Mouse (Mus musculus) lung, postnatal 0 days (tissue): ENCODE data around the gene Rps6ka1. TPM values are rescaled to one million over a fixed set of nuclear protein-coding genes. Genes with fewer than 3 reads are reported as not detected.

Experiments
- ATAC-seq: fragments of 200-750 bp; cut with Nextera tagmentation; 2 replicates; pipeline ENCODE4 v1.8.0; 2017; ENCODE audit warnings: moderate library complexity
- DNase-seq: peaks from one replicate; pipeline ENCODE4 v3.0.0-alpha.2; 2016; ENCODE audit warnings: low spot score
- H3K27ac ChIP-seq: fragments of 300-500 bp; sonication (generic); 2 replicates; pipeline ENCODE4 v1.5.1; 2014; ENCODE audit warnings: antibody characterized with exemption, mild to moderate bottlenecking, low read length, mixed read lengths
- H3K27me3 ChIP-seq: fragments of 300-500 bp; sonication (generic); replicated peaks from 2 replicates; pipeline ENCODE4 v1.6.1; 2014; ENCODE audit warnings: low read length, mixed read lengths; ENCODE audit not compliant: insufficient read depth
- H3K36me3 ChIP-seq: fragments of 300-500 bp; sonication (generic); 2 replicates; pipeline ENCODE4 v1.6.1; 2014; ENCODE audit warnings: low read length, mixed read lengths; ENCODE audit not compliant: insufficient read depth
- H3K4me1 ChIP-seq: fragments of 300-500 bp; sonication (generic); 2 replicates; pipeline ENCODE4 v1.6.1; 2014; ENCODE audit warnings: antibody characterized with exemption, low read depth, low read length, mixed read lengths; ENCODE audit not compliant: insufficient read depth
- H3K4me2 ChIP-seq: fragments of 300-500 bp; sonication (generic); replicated peaks from 2 replicates; pipeline ENCODE4 v1.6.1; 2014; ENCODE audit warnings: low read depth, mild to moderate bottlenecking, low read length, moderate library complexity, mixed read lengths
- H3K4me3 ChIP-seq: fragments of 300-500 bp; sonication (generic); 2 replicates; pipeline ENCODE4 v1.5.1; 2014; ENCODE audit warnings: low read depth, low read length
- H3K9ac ChIP-seq: fragments of 300-500 bp; sonication (generic); replicated peaks from 2 replicates; pipeline ENCODE4 v1.6.1; 2014; ENCODE audit warnings: low read depth, mild to moderate bottlenecking
- H3K9me3 ChIP-seq: fragments of 300-500 bp; sonication (generic); 2 replicates; pipeline ENCODE4 v1.6.1; 2016; ENCODE audit warnings: low read length, mixed read lengths
- CTCF ChIP-seq: IDR thresholded peaks from 2 replicates; pipeline ENCODE4 v1.5.1; 2016; ENCODE audit warnings: antibody characterized with exemption, mild to moderate bottlenecking
- EP300 ChIP-seq: IDR thresholded peaks from 2 replicates; pipeline ENCODE4 v1.6.1; 2016; ENCODE audit warnings: antibody characterized with exemption, mild to moderate bottlenecking, control low read depth
- WGBS: fragments of 180-500 bp; shearing (Covaris S2); extraction: QIAGEN DNeasy Blood & Tissue Kit; methylation state at CpG from one replicate; pipeline ENCODE4 v1.1.7; 2014; 5-methylcytosine and 5-hydroxymethylcytosine counted together
- polyA plus RNA-seq: library from polyadenylated mRNA; unstranded; fragments of >200 nt; fragmentation: Nextera tagmentation; extraction: Ambion mirVana; gene quantifications from 2 replicates; pipeline ENCODE4 v1.2.1, GENCODE M21; 2015

The Rps6ka1 gene
- polyA plus RNA-seq, 1 experiment from 2014 or later = 38.0 TPM

GRCm38 (mm10) chr4:133879145-133879902 lies 8.3 kb downstream of the Rps6ka1 start:
- Histone ChIP-seq H3K27me3 (no peaks in the 10 kb centered on the region), H3K36me3 (no peaks in the 10 kb centered on the region), H3K4me1 (no peaks in the 10 kb centered on the region), H3K9me3 (no peaks in the 10 kb centered on the region), H3K27ac (0 out of 2 replicates have a peak overlapping the region, but pooled peaks have one; percentile 26), H3K9ac (no peak overlapping the region), H3K4me3 (no peak overlapping the region), H3K4me2 (no peak overlapping the region)
- WGBS = 39% methylated on average over 12 of the region's 12 CpGs
- DNase-seq = peak; percentile 71
- TF ChIP-seq EP300 (no peak), CTCF (no peak)
- ATAC-seq = peak; percentile 86

GRCm38 (mm10) chr4:133877850-133878755 lies 9.5 kb downstream of the Rps6ka1 start:
- ATAC-seq = no peak
- no peaks in the 10 kb centered on the region for H3K9me3 ChIP-seq
- 83% methylated on average over 14 of the region's 14 CpGs for WGBS
- H3K27ac ChIP-seq = no peak overlapping the region; the same call in 1 of the 2 replicates
- no peaks in the 10 kb centered on the region for H3K27me3 ChIP-seq
- H3K4me1 ChIP-seq = no peaks in the 10 kb centered on the region
- H3K36me3 ChIP-seq = no peaks in the 10 kb centered on the region
- H3K4me2 ChIP-seq = no peak overlapping the region
- H3K9ac ChIP-seq = no peak overlapping the region
- peak; percentile 24 for DNase-seq
- TF ChIP-seq CTCF = peak; percentile 69
- TF ChIP-seq EP300 = no peak
- no peak overlapping the region for H3K4me3 ChIP-seq

GRCm38 (mm10) chr4:133874865-133875517 lies 12.6 kb downstream of the Rps6ka1 start:
- Histone ChIP-seq H3K9ac (no peak overlapping the region), H3K27me3 (no peaks in the 10 kb centered on the region), H3K4me3 (no peak overlapping the region), H3K9me3 (no peaks in the 10 kb centered on the region), H3K27ac (no peak overlapping the region), H3K36me3 (no peaks in the 10 kb centered on the region), H3K4me2 (no peak overlapping the region), H3K4me1 (no peaks in the 10 kb centered on the region)
- no peak for TF ChIP-seq EP300
- no peak for TF ChIP-seq CTCF
- WGBS = 61% methylated on average over 13 of the region's 13 CpGs
- ATAC-seq = no peak
- no peak for DNase-seq

GRCm38 (mm10) chr4:133873926-133874864 lies 13.4 kb downstream of the Rps6ka1 start:
- ATAC-seq = no peak
- 67% methylated on average over 17 of the region's 17 CpGs for WGBS
- peak; percentile 24 for DNase-seq
- no peaks in the 10 kb centered on the region for H3K4me1 ChIP-seq
- no peaks in the 10 kb centered on the region for H3K36me3 ChIP-seq
- H3K27ac ChIP-seq = 0 out of 2 replicates have a peak overlapping the region, but pooled peaks have one; percentile 14
- no peak overlapping the region for H3K4me3 ChIP-seq
- TF ChIP-seq EP300 = no peak
- H3K27me3 ChIP-seq = no peaks in the 10 kb centered on the region
- H3K9me3 ChIP-seq = no peaks in the 10 kb centered on the region
- H3K4me2 ChIP-seq = 0 out of 2 replicates have a peak overlapping the region, but pooled peaks have one; percentile 14
- H3K9ac ChIP-seq = no peak overlapping the region

GRCm38 (mm10) chr4:133873431-133873851 lies 14.2 kb downstream of the Rps6ka1 start:
- H3K9ac ChIP-seq = no peak overlapping the region
- 83% methylated on average over 4 of the region's 4 CpGs for WGBS
- no peaks in the 10 kb centered on the region for H3K27me3 ChIP-seq
- H3K36me3 ChIP-seq = no peaks in the 10 kb centered on the region
- no peak overlapping the region for H3K27ac ChIP-seq
- H3K4me3 ChIP-seq = no peak overlapping the region
- H3K4me1 ChIP-seq = no peaks in the 10 kb centered on the region
- ATAC-seq (no peak), DNase-seq (no peak)
- no peak for TF ChIP-seq CTCF
- no peak for TF ChIP-seq EP300
- 0 out of 2 replicates have a peak overlapping the region, but pooled peaks have one; percentile 14 for H3K4me2 ChIP-seq
- no peaks in the 10 kb centered on the region for H3K9me3 ChIP-seq
